Mouse (Mus musculus) embryo, embryonic 11.5 days (tissue): ENCODE measurements at regions not wholly inside any gene's neighbourhood (a gene's known extent, or its start where the extent isn't known, plus 50 kb on each side); places are given as distances from the start of the nearest gene placed in this dataset.

Source experiments
- DNase-seq: peaks from one replicate; pipeline ENCODE4 v3.0.0-alpha.2; 2012; ENCODE audit warnings: low read depth, low spot score

- no peak for DNase-seq
Observed at GRCm38 (mm10) chr7:111337053-111337452, 254.2 kb upstream of the Eif4g2 start.

GRCm38 (mm10) chr7:111322901-111323300 is 240.1 kb upstream of the Eif4g2 start:
- DNase-seq = no peak

- no peak for DNase-seq
Observed at GRCm38 (mm10) chr7:111319917-111320316, 237.1 kb upstream of the Eif4g2 start.

- no peak for DNase-seq
Observed at GRCm38 (mm10) chr7:111316479-111316990, 233.7 kb upstream of the Eif4g2 start.

GRCm38 (mm10) chr7:111313921-111314320 is 231.1 kb upstream of the Eif4g2 start:
- no peak for DNase-seq

- no peak for DNase-seq
Observed at GRCm38 (mm10) chr7:111305196-111305595, 222.4 kb upstream of the Eif4g2 start.

- DNase-seq = no peak
Observed at GRCm38 (mm10) chr7:111301791-111302488, 219.1 kb upstream of the Eif4g2 start.

- DNase-seq = no peak
Observed at GRCm38 (mm10) chr7:111297174-111297902, 214.5 kb upstream of the Eif4g2 start.

- DNase-seq = peak; percentile 14
Observed at GRCm38 (mm10) chr7:111283411-111283955, 200.7 kb upstream of the Eif4g2 start.

GRCm38 (mm10) chr7:111282314-111282713 is 199.5 kb upstream of the Eif4g2 start:
- DNase-seq = peak; percentile 20

GRCm38 (mm10) chr7:111277703-111278102 is 194.9 kb upstream of the Eif4g2 start:
- DNase-seq = no peak

GRCm38 (mm10) chr7:111273839-111274238 is 191.0 kb upstream of the Eif4g2 start:
- DNase-seq = no peak

GRCm38 (mm10) chr7:111270874-111271273 is 188.0 kb upstream of the Eif4g2 start:
- no peak for DNase-seq

- DNase-seq = no peak
Observed at GRCm38 (mm10) chr7:111268197-111268596, 185.4 kb upstream of the Eif4g2 start.

- DNase-seq = no peak
Observed at GRCm38 (mm10) chr7:111263302-111263701, 180.5 kb upstream of the Eif4g2 start.

GRCm38 (mm10) chr7:111259630-111260574 is 177.1 kb upstream of the Eif4g2 start:
- DNase-seq = no peak

GRCm38 (mm10) chr7:111257842-111258241 is 175.0 kb upstream of the Eif4g2 start:
- no peak for DNase-seq

GRCm38 (mm10) chr7:111256199-111256598 is 173.4 kb upstream of the Eif4g2 start:
- no peak for DNase-seq

- DNase-seq = peak; percentile 67
Observed at GRCm38 (mm10) chr7:111249606-111250005, 166.8 kb upstream of the Eif4g2 start.

GRCm38 (mm10) chr7:111245488-111245887 is 162.7 kb upstream of the Eif4g2 start:
- DNase-seq = no peak

- DNase-seq = no peak
Observed at GRCm38 (mm10) chr7:111245067-111245466, 162.2 kb upstream of the Eif4g2 start.
